Mouse (Mus musculus) midbrain, embryonic 15.5 days (tissue): ENCODE results near the gene Daam1. TPM values are rescaled to one million over a fixed set of nuclear protein-coding genes. Genes with fewer than 3 reads are reported as not detected.

Experiments
- ATAC-seq: fragments of 200-750 bp; cut with Nextera tagmentation; replicated peaks from 2 replicates; pipeline ENCODE4 v1.8.0; 2017; ENCODE audit warnings: moderate TSS enrichment
- H3K27ac ChIP-seq: fragments of 300-500 bp; sonication (generic); 2 replicates; pipeline ENCODE4 v1.5.1; 2015; ENCODE audit warnings: mild to moderate bottlenecking, inconsistent platforms
- H3K27me3 ChIP-seq: fragments of 300-500 bp; sonication (generic); replicated peaks from 2 replicates; pipeline ENCODE4 v1.6.1; 2015; ENCODE audit warnings: inconsistent platforms
- H3K36me3 ChIP-seq: fragments of 300-500 bp; sonication (generic); replicated peaks from 2 replicates; pipeline ENCODE4 v1.6.1; 2015; ENCODE audit warnings: inconsistent platforms
- H3K4me1 ChIP-seq: fragments of 300-500 bp; sonication (generic); 2 replicates; pipeline ENCODE4 v1.6.1; 2015; ENCODE audit warnings: inconsistent platforms
- H3K4me2 ChIP-seq: fragments of 300-500 bp; sonication (generic); 2 replicates; pipeline ENCODE4 v1.6.1; 2015; ENCODE audit warnings: inconsistent platforms, mild to moderate bottlenecking, moderate library complexity
- H3K4me3 ChIP-seq: fragments of 300-500 bp; sonication (generic); 2 replicates; pipeline ENCODE4 v1.5.1; 2015; ENCODE audit warnings: mild to moderate bottlenecking, inconsistent platforms
- H3K9ac ChIP-seq: fragments of 300-500 bp; sonication (generic); 2 replicates; pipeline ENCODE4 v1.6.1; 2015; ENCODE audit warnings: mild to moderate bottlenecking, inconsistent platforms
- H3K9me3 ChIP-seq: fragments of 300-500 bp; sonication (generic); 2 replicates; pipeline ENCODE4 v1.6.1; 2016; ENCODE audit warnings: inconsistent platforms
- WGBS: fragments of 180-500 bp; shearing (Covaris S2); methylation state at CpG from one replicate; pipeline ENCODE4 v1.1.7; 2015; ENCODE audit warnings: mixed read lengths; 5-methylcytosine and 5-hydroxymethylcytosine counted together
- polyA plus RNA-seq: library from polyadenylated mRNA; unstranded; fragments of >200 nt; fragmentation: Nextera tagmentation; extraction: Ambion mirVana; gene quantifications from 2 replicates; pipeline ENCODE4 v1.2.1, GENCODE M21; 2015

Gene Daam1
- polyA plus RNA-seq, 1 experiment from 2014 or later, result 31.4 TPM

GRCm38 (mm10) chr12:71812567-71812966 is 18.3 kb upstream of the Daam1 start:
- H3K36me3 ChIP-seq, result no peaks in the 10 kb centered on the region
- no peak overlapping the region for H3K4me2 ChIP-seq
- no peaks in the 10 kb centered on the region for H3K4me1 ChIP-seq
- ATAC-seq, result no peak
- H3K27ac ChIP-seq, result no peak overlapping the region
- H3K27me3 ChIP-seq, result no peaks in the 10 kb centered on the region
- no peaks in the 10 kb centered on the region for H3K9me3 ChIP-seq
- no peak overlapping the region for H3K9ac ChIP-seq
- H3K4me3 ChIP-seq, result no peak overlapping the region
- WGBS, result 91% methylated on average over 14 of the region's 14 CpGs

DNA sequence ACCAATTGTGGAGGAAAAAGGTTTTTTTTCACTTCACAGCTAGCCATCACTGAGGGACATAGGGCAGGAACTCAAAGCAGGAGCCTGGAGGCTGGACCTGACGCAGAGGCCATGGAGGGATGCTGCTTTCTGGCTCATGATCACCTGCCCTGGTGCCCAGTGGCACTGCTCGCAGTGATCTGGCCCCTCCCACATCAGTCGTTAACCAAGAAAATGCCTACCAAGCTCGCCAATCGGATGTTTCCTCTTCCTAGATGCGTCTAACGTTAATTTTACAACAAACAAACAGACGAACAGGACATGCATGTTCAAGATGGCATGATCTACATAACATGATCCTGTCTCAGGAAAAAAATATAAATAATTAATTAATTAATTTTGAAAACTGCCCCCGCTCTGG is 17.6 kb upstream of the Daam1 start:
- ATAC-seq, result no peak
- no peaks in the 10 kb centered on the region for H3K4me1 ChIP-seq
- H3K36me3 ChIP-seq, result no peaks in the 10 kb centered on the region
- no peak overlapping the region for H3K9ac ChIP-seq
- H3K4me2 ChIP-seq, result no peak overlapping the region
- H3K4me3 ChIP-seq, result no peak overlapping the region
- no peaks in the 10 kb centered on the region for H3K27me3 ChIP-seq
- WGBS, result 90% methylated on average over 9 of the region's 9 CpGs
- H3K27ac ChIP-seq, result no peak overlapping the region
- no peaks in the 10 kb centered on the region for H3K9me3 ChIP-seq

- ATAC-seq, result no peak
- Histone ChIP-seq H3K27ac (no peak overlapping the region), H3K4me3 (no peak overlapping the region), H3K36me3 (no peaks in the 10 kb centered on the region), H3K27me3 (no peaks in the 10 kb centered on the region), H3K9ac (no peak overlapping the region), H3K4me2 (no peak overlapping the region), H3K9me3 (no peaks in the 10 kb centered on the region), H3K4me1 (no peaks in the 10 kb centered on the region)
- 54% methylated on average over 7 of the region's 7 CpGs for WGBS
Measured at GRCm38 (mm10) chr12:71813761-71814160, 17.1 kb upstream of the Daam1 start.

DNA sequence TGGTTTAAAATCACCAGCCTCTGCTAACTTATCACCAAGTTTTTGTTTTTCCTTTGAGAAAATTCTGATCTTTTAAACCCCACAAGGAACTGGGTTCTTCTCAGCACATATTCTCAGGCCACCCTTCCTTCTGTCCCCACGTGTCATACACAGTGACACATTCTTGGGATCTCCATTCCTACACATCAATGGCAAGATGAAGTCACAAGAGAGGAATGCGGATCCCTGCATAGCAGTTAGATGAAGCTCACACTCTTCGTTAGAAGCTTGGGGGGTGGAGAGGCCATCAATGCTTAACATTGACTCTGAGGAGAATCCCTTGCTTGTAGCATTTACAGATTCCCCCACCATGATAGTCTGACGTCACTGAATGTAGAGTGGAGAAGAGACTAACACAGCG is 10.8 kb upstream of the Daam1 start:
- Histone ChIP-seq H3K4me3 (no peak overlapping the region), H3K4me2 (no peak overlapping the region), H3K9ac (no peak overlapping the region), H3K9me3 (no peaks in the 10 kb centered on the region), H3K27me3 (no peaks in the 10 kb centered on the region), H3K27ac (no peak overlapping the region), H3K4me1 (no peaks in the 10 kb centered on the region), H3K36me3 (no peaks in the 10 kb centered on the region)
- ATAC-seq, result no peak
- 83% methylated on average over 5 of the region's 5 CpGs for WGBS

- no peak for ATAC-seq
- Histone ChIP-seq H3K27me3 (0 out of 2 replicates have a peak, but pooled peaks cover 2% of the 10 kb centered on the region), H3K27ac (no peak overlapping the region), H3K9me3 (no peaks in the 10 kb centered on the region), H3K4me2 (no peak overlapping the region), H3K36me3 (no peaks in the 10 kb centered on the region), H3K9ac (no peak overlapping the region), H3K4me3 (no peak overlapping the region), H3K4me1 (no peaks in the 10 kb centered on the region)
- 94% methylated on average over 5 of the region's 5 CpGs for WGBS
Measured at GRCm38 (mm10) chr12:71821272-71821671, 9.6 kb upstream of the Daam1 start.

DNA sequence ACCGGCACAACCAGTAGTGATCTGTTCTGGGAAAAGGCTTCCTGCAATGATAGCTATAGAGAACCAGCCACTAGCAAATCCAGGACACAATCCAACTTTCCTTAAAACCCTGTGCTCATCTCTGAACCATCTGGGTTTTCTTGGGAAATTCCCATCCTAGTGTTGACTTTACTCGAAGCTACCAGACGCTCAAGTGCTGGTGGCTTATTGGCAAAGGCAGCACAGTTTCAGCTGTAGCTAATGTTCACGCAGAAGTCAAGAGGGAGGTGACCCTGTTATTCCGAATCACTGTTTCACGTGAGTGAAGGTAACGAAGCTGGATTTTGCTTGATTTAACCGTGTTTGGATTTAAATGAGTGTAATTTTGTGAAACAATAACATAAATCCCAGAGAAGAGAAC is 9.1 kb upstream of the Daam1 start:
- no peaks in the 10 kb centered on the region for H3K36me3 ChIP-seq
- no peaks in the 10 kb centered on the region for H3K4me1 ChIP-seq
- no peak overlapping the region for H3K4me3 ChIP-seq
- H3K9me3 ChIP-seq, result no peaks in the 10 kb centered on the region
- no peak overlapping the region for H3K27ac ChIP-seq
- ATAC-seq, result no peak
- H3K27me3 ChIP-seq, result 0 out of 2 replicates have a peak, but pooled peaks cover 2% of the 10 kb centered on the region
- WGBS, result 80% methylated on average over 8 of the region's 8 CpGs
- H3K4me2 ChIP-seq, result no peak overlapping the region
- H3K9ac ChIP-seq, result no peak overlapping the region

DNA sequence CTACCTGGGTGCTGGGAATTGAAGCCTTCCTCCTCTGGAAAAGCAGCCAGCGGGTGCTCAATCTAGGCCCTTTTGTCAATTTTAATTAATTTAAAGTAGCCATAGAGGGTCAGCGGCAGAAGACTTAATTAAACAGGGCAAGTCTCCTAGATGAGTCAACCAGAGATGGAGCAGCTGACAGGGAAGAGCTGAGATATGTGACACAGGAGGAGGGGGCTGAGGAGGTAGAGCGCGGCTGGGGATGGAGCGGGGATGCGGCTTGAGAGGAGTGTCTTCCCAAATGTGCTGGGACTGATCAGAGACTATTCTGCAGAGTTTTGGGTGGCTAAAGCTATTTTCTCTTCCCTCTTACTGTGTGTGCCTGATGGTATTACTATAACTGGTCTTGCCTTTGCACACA is 6.0 kb upstream of the Daam1 start:
- no peaks in the 10 kb centered on the region for H3K36me3 ChIP-seq
- ATAC-seq, result no peak
- no peak overlapping the region for H3K9ac ChIP-seq
- H3K4me2 ChIP-seq, result no peak overlapping the region
- 0 out of 2 replicates have a peak, but pooled peaks cover 4% of the 10 kb centered on the region for H3K27me3 ChIP-seq
- peaks cover 3% of the 10 kb centered on the region; the same call in 1 of the 2 replicates for H3K4me1 ChIP-seq
- no peak overlapping the region for H3K27ac ChIP-seq
- no peaks in the 10 kb centered on the region for H3K9me3 ChIP-seq
- 71% methylated on average over 6 of the region's 6 CpGs for WGBS
- no peak overlapping the region for H3K4me3 ChIP-seq

DNA sequence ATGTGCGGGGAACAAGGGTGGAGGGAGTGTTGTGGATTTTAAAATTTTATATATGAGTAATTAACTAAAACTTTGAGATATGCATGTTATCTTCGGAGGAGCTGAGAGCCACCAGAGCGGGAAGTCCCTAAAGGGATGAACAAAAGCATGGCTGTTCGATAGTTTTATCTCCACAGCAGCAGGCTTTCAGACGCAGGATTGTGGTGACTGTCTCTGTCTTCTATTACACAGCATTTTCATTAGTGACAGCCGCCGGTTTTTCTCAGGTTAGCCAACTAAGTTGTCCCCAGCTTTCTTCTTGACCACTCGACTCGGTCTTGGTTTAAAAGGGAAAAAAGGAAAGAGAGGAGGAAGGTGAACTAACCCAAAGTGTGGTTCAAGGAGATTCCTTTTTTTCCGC is 739 bp upstream of the Daam1 start:
- Histone ChIP-seq H3K27me3 (0 out of 2 replicates have a peak, but pooled peaks cover 4% of the 10 kb centered on the region), H3K36me3 (no peaks in the 10 kb centered on the region), H3K27ac (peak overlapping the region; percentile 73), H3K9me3 (no peaks in the 10 kb centered on the region), H3K4me2 (peak overlapping the region; percentile 50), H3K4me1 (peaks cover 33% of the 10 kb centered on the region), H3K4me3 (peak overlapping the region; percentile 85), H3K9ac (peak overlapping the region; percentile 64)
- 11% methylated on average over 10 of the region's 10 CpGs for WGBS
- no peak for ATAC-seq

- H3K27ac ChIP-seq, result peak overlapping the region; percentile 94
- no peaks in the 10 kb centered on the region for H3K9me3 ChIP-seq
- H3K4me1 ChIP-seq, result peaks cover 42% of the 10 kb centered on the region
- H3K27me3 ChIP-seq, result 0 out of 2 replicates have a peak, but pooled peaks cover 2% of the 10 kb centered on the region
- H3K4me3 ChIP-seq, result peak overlapping the region; percentile 85
- under 1% methylated on average over 56 of the region's 59 CpGs for WGBS
- H3K36me3 ChIP-seq, result no peaks in the 10 kb centered on the region
- peak; percentile 57 for ATAC-seq
- H3K4me2 ChIP-seq, result peak overlapping the region; percentile 69
- H3K9ac ChIP-seq, result peak overlapping the region; percentile 96
Measured at GRCm38 (mm10) chr12:71831258-71832087, 595 bp downstream of the Daam1 start.

GRCm38 (mm10) chr12:71832225-71832624 is 1.3 kb downstream of the Daam1 start:
- Histone ChIP-seq H3K9me3 (no peaks in the 10 kb centered on the region), H3K36me3 (no peaks in the 10 kb centered on the region), H3K4me1 (peaks cover 48% of the 10 kb centered on the region), H3K9ac (peak overlapping the region; percentile 96), H3K4me3 (peak overlapping the region; percentile 85), H3K27me3 (0 out of 2 replicates have a peak, but pooled peaks cover under 1% of the 10 kb centered on the region), H3K4me2 (peak overlapping the region; percentile 69), H3K27ac (peak overlapping the region; percentile 94)
- no peak for ATAC-seq
- WGBS, result 0% methylated on average over 12 of the region's 12 CpGs

- H3K4me1 ChIP-seq, result peaks cover 64% of the 10 kb centered on the region
- no peak overlapping the region for H3K4me3 ChIP-seq
- H3K27me3 ChIP-seq, result no peaks in the 10 kb centered on the region
- no peaks in the 10 kb centered on the region for H3K36me3 ChIP-seq
- WGBS, result 60% methylated on average over 7 of the region's 7 CpGs
- H3K27ac ChIP-seq, result no peak overlapping the region
- no peaks in the 10 kb centered on the region for H3K9me3 ChIP-seq
- H3K4me2 ChIP-seq, result peak overlapping the region; percentile 18
- H3K9ac ChIP-seq, result no peak overlapping the region
- no peak for ATAC-seq
Measured at GRCm38 (mm10) chr12:71834041-71834440, 3.2 kb downstream of the Daam1 start.

- H3K9ac ChIP-seq, result no peak overlapping the region
- 76% methylated on average over 5 of the region's 5 CpGs for WGBS
- no peaks in the 10 kb centered on the region for H3K36me3 ChIP-seq
- H3K4me2 ChIP-seq, result no peak overlapping the region
- no peaks in the 10 kb centered on the region for H3K9me3 ChIP-seq
- no peaks in the 10 kb centered on the region for H3K27me3 ChIP-seq
- H3K4me1 ChIP-seq, result peaks cover 74% of the 10 kb centered on the region
- no peak for ATAC-seq
- H3K27ac ChIP-seq, result no peak overlapping the region
- no peak overlapping the region for H3K4me3 ChIP-seq
Measured at GRCm38 (mm10) chr12:71835966-71836668, 5.2 kb downstream of the Daam1 start.
